Mouse (Mus musculus) megakaryocyte, embryonic 14.5 days (primary cell): ENCODE results near the gene Fads2.

ENCODE experiments used
- FLI1 ChIP-seq: IDR thresholded peaks from 2 replicates; pipeline ENCODE4 v1.6.1; 2012; ENCODE audit warnings: low read length, inconsistent platforms, mixed read lengths
- GATA1 ChIP-seq: IDR thresholded peaks from 3 replicates; pipeline ENCODE4 v1.6.1; 2012; ENCODE audit warnings: mixed read lengths, low read length, inconsistent platforms, borderline replicate concordance

DNA sequence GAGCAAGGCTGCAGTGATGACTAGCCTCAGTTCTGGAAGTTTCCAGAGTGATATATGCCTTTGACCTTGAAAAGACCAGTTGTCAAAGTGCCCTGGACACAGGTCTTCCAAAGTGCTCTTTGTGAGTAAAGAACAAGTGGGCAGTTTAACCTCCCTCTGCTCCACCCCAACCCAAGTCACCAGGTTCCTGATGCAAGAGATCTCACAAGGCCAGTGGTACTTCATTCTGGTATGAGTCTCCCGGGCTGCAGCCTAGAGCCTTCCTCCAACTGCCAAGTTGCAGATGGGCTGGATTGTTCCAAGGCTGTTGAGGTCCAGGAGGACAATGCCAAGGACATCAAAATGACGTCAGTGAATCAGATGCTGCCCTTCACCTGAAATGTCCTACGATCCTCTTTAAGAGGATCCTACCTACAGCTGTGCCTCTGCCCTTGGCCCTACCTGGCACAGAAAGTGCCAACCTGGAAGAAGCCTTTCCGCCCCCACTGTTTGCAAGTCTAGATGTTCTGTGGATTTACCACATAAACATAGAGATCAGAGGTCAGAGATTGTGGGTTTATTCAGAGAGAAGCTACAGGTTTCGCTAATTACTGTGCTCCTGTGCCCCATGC lies 20.6 kb upstream of the Fads2 start:
- TF ChIP-seq GATA1, result no peak
- TF ChIP-seq FLI1, result no peak
